Mouse (Mus musculus) lung, embryonic 16.5 days (tissue): ENCODE measurements around the gene Mfsd4b3. TPM values are rescaled to one million over a fixed set of nuclear protein-coding genes. Genes with fewer than 3 reads are reported as not detected.

Experiments
- ATAC-seq: fragments of 200-750 bp; cut with Nextera tagmentation; 2 replicates; pipeline ENCODE4 v1.8.0; 2017; ENCODE audit warnings: low read depth, mild to moderate bottlenecking, moderate library complexity
- H3K27ac ChIP-seq: fragments of 300-500 bp; sonication (generic); 2 replicates; pipeline ENCODE4 v1.5.1; 2014; ENCODE audit warnings: mild to moderate bottlenecking, control low read depth, low read length
- H3K27me3 ChIP-seq: fragments of 300-500 bp; sonication (generic); 2 replicates; pipeline ENCODE4 v1.6.1; 2014; ENCODE audit warnings: low read depth, low read length, mixed read lengths; ENCODE audit not compliant: control insufficient read depth, insufficient read depth
- H3K36me3 ChIP-seq: fragments of 300-500 bp; sonication (generic); 2 replicates; pipeline ENCODE4 v1.6.1; 2014; ENCODE audit warnings: low read length; ENCODE audit not compliant: control insufficient read depth, insufficient read depth
- H3K4me1 ChIP-seq: fragments of 300-500 bp; sonication (generic); replicated peaks from 2 replicates; pipeline ENCODE4 v1.6.1; 2014; ENCODE audit warnings: low read length, mixed read lengths; ENCODE audit not compliant: control insufficient read depth, insufficient read depth
- H3K4me2 ChIP-seq: fragments of 300-500 bp; sonication (generic); 2 replicates; pipeline ENCODE4 v1.6.1; 2014; ENCODE audit warnings: low read depth, low read length, control low read depth
- H3K4me3 ChIP-seq: fragments of 300-500 bp; sonication (generic); 2 replicates; pipeline ENCODE4 v1.5.1; 2014; ENCODE audit warnings: mild to moderate bottlenecking, low read length, control low read depth
- H3K9ac ChIP-seq: fragments of 300-500 bp; sonication (generic); 2 replicates; pipeline ENCODE4 v1.6.1; 2014; ENCODE audit warnings: low read length, control low read depth
- H3K9me3 ChIP-seq: fragments of 300-500 bp; sonication (generic); 2 replicates; pipeline ENCODE4 v1.6.1; 2016; ENCODE audit warnings: low read length; ENCODE audit not compliant: control insufficient read depth
- WGBS: fragments of 180-500 bp; shearing (Covaris S2); extraction: QIAGEN DNeasy Blood & Tissue Kit; methylation state at CpG from one replicate; pipeline ENCODE4 v1.1.7; 2014; 5-methylcytosine and 5-hydroxymethylcytosine counted together
- polyA plus RNA-seq: library from polyadenylated mRNA; unstranded; fragments of >200 nt; fragmentation: Nextera tagmentation; extraction: Ambion mirVana; gene quantifications from 2 replicates; pipeline ENCODE4 v1.2.1, GENCODE M21; 2015

Gene Mfsd4b3
- polyA plus RNA-seq, 1 experiment from 2014 or later, result 0.48 TPM

DNA sequence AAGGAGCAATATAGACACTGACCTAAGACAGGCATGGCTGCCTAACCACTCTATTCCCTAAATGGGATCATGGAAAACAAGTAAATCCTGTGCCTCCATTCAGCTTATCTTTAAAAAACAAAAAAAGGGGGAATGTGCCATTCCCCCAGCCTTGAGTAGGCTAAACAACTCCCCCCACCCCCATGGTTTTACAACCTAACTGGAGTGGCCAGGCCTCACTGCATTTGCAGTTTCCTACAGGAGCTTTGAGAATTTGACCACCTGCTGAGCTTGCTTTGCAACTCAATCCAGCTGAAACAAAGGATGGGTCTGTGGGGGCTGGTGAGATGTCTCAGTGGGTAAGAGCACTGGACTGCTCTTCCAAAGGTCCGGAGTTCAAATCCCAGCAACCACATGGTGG lies 18.3 kb upstream of the Mfsd4b3 start:
- Histone ChIP-seq H3K9ac (no peak overlapping the region), H3K36me3 (no peaks in the 10 kb centered on the region), H3K4me2 (no peak overlapping the region), H3K4me3 (no peak overlapping the region), H3K9me3 (peaks cover 8% of the 10 kb centered on the region), H3K27ac (no peak overlapping the region), H3K27me3 (no peaks in the 10 kb centered on the region), H3K4me1 (0 out of 2 replicates have a peak, but pooled peaks cover 2% of the 10 kb centered on the region)
- WGBS, result 100% methylated on average over 1 of the region's 1 CpGs
- no peak for ATAC-seq

DNA sequence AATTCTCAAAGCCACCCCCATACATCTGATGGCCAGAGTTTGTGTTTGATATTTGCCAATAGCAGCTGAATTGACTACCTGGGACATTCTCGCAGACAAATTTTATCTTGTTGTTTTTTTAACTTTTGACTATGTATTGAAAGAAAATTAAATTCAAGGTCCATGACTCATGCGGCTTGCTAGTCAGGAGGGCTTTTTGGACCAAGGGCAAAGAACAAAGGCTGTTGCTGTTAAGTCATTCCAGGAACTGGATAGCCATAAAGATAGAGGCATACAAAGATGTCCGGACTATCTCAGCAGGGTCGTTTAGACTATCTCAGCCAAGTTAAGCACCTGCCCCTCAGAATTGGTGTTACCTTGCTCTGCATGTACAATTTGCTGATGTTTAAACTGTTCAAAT lies 17.4 kb upstream of the Mfsd4b3 start:
- 89% methylated on average over 4 of the region's 4 CpGs for WGBS
- ATAC-seq, result no peak
- H3K4me1 ChIP-seq, result 0 out of 2 replicates have a peak, but pooled peaks cover 2% of the 10 kb centered on the region
- H3K27ac ChIP-seq, result no peak overlapping the region
- H3K27me3 ChIP-seq, result no peaks in the 10 kb centered on the region
- no peak overlapping the region for H3K4me2 ChIP-seq
- peaks cover 8% of the 10 kb centered on the region for H3K9me3 ChIP-seq
- H3K9ac ChIP-seq, result no peak overlapping the region
- no peak overlapping the region for H3K4me3 ChIP-seq
- no peaks in the 10 kb centered on the region for H3K36me3 ChIP-seq

DNA sequence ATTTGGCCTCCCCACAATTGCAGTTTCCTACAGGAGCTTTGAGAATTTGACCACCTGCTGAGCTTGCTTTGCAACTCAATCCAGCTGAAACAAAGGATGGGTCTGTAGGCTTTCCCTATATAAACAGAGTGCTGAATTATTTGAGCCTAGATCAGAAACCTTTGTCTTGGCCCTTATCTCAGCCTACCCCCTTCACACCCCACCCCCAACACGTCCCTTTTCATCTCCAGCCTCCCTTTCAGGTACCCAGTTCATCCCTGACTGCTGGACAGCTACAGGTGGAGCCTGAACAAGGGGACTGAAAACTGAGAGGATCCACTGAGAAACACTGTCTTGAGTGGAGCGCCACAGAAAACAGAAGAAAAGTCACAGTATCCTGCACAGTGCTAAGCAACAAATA lies 15.8 kb upstream of the Mfsd4b3 start:
- H3K36me3 ChIP-seq, result no peaks in the 10 kb centered on the region
- no peak overlapping the region for H3K27ac ChIP-seq
- ATAC-seq, result no peak
- peaks cover 8% of the 10 kb centered on the region for H3K9me3 ChIP-seq
- H3K27me3 ChIP-seq, result no peaks in the 10 kb centered on the region
- WGBS, result 39% methylated on average over 2 of the region's 2 CpGs
- 0 out of 2 replicates have a peak, but pooled peaks cover 2% of the 10 kb centered on the region for H3K4me1 ChIP-seq
- H3K9ac ChIP-seq, result no peak overlapping the region
- H3K4me3 ChIP-seq, result no peak overlapping the region
- H3K4me2 ChIP-seq, result no peak overlapping the region

DNA sequence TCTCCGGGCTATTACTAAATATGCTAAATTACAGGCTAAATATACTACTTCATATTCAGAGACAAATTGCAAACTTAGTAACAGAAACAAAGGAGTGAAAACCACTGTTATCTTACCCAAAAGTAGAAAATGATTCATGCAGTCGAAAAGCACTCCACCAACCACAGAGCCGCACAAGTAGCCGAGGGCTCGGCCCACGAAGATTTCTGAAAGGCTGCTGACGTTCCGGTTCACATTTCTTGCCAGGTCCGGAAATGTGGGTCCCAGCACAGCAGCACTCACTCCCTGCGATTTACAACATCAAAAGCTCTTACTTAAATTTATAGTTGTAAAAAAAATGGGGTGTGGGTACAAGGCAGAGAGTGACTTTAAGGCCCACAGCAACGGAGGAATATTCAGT lies 15.0 kb upstream of the Mfsd4b3 start:
- H3K27ac ChIP-seq, result no peak overlapping the region
- 49% methylated on average over 11 of the region's 11 CpGs for WGBS
- H3K9me3 ChIP-seq, result peaks cover 8% of the 10 kb centered on the region
- ATAC-seq, result no peak
- H3K4me1 ChIP-seq, result 0 out of 2 replicates have a peak, but pooled peaks cover 2% of the 10 kb centered on the region
- no peaks in the 10 kb centered on the region for H3K27me3 ChIP-seq
- no peak overlapping the region for H3K9ac ChIP-seq
- no peaks in the 10 kb centered on the region for H3K36me3 ChIP-seq
- H3K4me2 ChIP-seq, result no peak overlapping the region
- no peak overlapping the region for H3K4me3 ChIP-seq

DNA sequence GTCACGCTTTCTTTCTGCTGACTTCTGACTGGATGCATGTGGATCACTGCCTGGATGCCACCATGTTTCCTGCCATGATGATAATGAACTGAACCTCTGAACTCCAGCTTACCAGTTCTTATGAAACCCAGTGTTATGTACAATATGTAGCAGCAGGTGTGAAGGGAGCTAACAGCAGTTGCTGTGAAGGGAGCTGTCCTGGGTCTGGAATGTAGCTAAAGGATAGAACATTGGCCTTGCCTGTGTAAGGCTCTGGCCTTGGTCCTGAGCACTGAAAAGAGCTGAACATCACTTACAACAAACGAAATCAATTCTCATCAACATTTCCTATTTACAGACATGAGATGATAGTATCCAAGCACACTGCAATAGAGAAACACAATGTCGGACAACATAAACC lies 7.6 kb upstream of the Mfsd4b3 start:
- H3K36me3 ChIP-seq, result no peaks in the 10 kb centered on the region

DNA sequence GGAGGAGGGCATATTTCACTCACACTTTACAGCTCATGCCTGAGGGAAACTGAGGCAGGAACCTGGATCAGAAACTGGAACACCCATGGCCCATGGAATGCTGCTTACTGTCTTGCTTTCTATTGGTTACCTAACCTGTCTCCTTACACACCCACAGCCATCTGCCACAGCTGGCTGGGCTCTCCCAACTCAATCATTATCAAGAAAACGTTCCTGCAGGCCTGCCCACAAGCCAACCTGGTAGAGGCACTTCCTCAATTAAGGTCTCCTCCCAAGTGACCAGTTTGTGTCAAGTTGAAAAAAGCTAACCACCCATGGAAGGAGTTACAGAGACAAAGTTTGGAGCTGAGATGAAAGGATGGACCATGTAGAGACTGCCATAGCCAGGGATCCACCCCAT lies 2.0 kb upstream of the Mfsd4b3 start:
- Histone ChIP-seq H3K9ac (no peak overlapping the region), H3K36me3 (no peaks in the 10 kb centered on the region), H3K27ac (no peak overlapping the region), H3K9me3 (no peaks in the 10 kb centered on the region), H3K4me3 (no peak overlapping the region), H3K4me2 (no peak overlapping the region), H3K4me1 (peaks cover 6% of the 10 kb centered on the region; the same call in 1 of the 2 replicates), H3K27me3 (no peaks in the 10 kb centered on the region)
- no peak for ATAC-seq
- 24% methylated on average over 1 of the region's 1 CpGs for WGBS

More for the DNA sequence above, 7.6 kb upstream of the Mfsd4b3 start:
- 78% methylated on average over 3 of the region's 3 CpGs for WGBS
- ATAC-seq, result no peak
- H3K27me3 ChIP-seq, result no peaks in the 10 kb centered on the region
- no peak overlapping the region for H3K27ac ChIP-seq
- H3K4me2 ChIP-seq, result no peak overlapping the region
- no peak overlapping the region for H3K4me3 ChIP-seq
- H3K9ac ChIP-seq, result no peak overlapping the region
- H3K4me1 ChIP-seq, result no peaks in the 10 kb centered on the region
- H3K9me3 ChIP-seq, result no peaks in the 10 kb centered on the region

DNA sequence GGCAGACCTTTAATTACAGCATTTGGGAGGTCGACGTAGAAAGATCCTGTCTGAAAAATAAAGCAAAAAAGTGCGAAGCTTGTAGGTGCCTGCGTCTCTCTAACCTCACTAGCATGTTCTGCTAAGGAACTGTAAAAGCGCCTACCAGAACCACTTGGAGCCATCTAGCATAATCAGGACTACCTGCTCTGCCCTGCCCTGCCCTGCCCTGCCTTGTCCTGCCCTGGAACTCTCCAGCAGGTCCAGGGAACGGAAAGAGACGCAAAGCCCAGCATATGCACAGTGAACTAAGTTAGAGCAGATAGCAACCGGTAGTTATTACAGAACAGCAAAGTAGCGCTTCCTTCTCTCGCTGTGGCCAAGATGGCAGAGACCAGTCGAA lies 479 bp upstream of the Mfsd4b3 start:
- Histone ChIP-seq H3K4me1 (peaks cover 6% of the 10 kb centered on the region; the same call in 1 of the 2 replicates), H3K27ac (no peak overlapping the region), H3K36me3 (no peaks in the 10 kb centered on the region), H3K4me3 (peak overlapping the region; percentile 64), H3K9me3 (no peaks in the 10 kb centered on the region), H3K9ac (no peak overlapping the region), H3K27me3 (no peaks in the 10 kb centered on the region), H3K4me2 (peak overlapping the region; percentile 99; the same call in 1 of the 2 replicates)
- peak; percentile 35; the same call in 1 of the 2 replicates for ATAC-seq
- 34% methylated on average over 11 of the region's 11 CpGs for WGBS

DNA sequence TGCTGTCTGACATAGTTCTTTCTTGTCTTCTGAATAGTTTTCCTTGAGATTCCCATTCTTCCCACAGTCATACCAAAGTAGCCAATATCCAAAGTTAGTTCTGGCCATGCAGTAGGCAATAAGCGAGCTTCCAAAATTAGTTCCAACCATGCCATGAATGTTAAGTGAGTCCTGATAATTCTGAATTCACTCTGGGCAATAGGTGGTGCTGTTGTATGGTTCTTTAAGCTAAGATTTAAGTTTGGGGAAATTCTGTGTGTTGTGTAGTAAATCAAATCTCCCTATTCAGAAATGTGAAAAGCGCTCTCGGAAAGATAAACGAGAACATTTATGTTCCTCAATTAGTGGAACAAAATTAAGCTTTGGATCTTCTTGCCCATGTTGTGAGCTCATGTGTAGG lies 1.7 kb downstream of the Mfsd4b3 start:
- H3K4me1 ChIP-seq, result peaks cover 6% of the 10 kb centered on the region; the same call in 1 of the 2 replicates
- H3K4me2 ChIP-seq, result no peak overlapping the region
- no peak overlapping the region for H3K4me3 ChIP-seq
- H3K27me3 ChIP-seq, result no peaks in the 10 kb centered on the region
- WGBS, result 67% methylated on average over 4 of the region's 4 CpGs
- H3K36me3 ChIP-seq, result no peaks in the 10 kb centered on the region
- H3K9me3 ChIP-seq, result no peaks in the 10 kb centered on the region
- no peak for ATAC-seq
- no peak overlapping the region for H3K27ac ChIP-seq
- H3K9ac ChIP-seq, result no peak overlapping the region

DNA sequence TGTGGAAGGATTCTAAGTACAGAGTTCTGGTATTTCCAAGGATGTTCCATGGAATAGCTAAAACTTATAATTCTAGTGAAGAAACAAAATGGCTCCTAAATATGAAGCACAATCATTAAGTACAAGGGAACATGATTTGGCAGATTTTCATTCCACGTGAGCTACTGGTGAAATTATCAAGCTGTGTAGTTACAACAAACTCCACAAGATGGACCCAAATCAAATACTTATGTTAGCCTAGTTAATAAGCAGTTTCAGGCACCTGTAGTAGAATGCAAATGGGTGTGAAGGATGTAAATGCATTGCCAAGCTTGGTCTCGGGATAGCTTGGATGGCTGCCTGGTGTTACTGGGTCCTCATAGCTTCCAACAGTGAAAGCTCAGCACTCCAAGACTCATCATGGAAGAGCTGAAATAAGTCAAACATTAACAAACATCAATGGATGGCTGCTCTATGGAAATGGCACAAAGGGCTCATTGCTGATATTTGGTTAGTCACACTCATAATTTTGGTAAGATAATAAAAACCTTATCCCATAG lies 3.5 kb downstream of the Mfsd4b3 start:
- no peak overlapping the region for H3K4me2 ChIP-seq
- no peak overlapping the region for H3K27ac ChIP-seq
- no peaks in the 10 kb centered on the region for H3K36me3 ChIP-seq
- peaks cover 6% of the 10 kb centered on the region; the same call in 1 of the 2 replicates for H3K4me1 ChIP-seq
- H3K9me3 ChIP-seq, result no peaks in the 10 kb centered on the region
- WGBS, result 52% methylated on average over 2 of the region's 2 CpGs
- H3K9ac ChIP-seq, result no peak overlapping the region
- H3K4me3 ChIP-seq, result no peak overlapping the region
- no peak for ATAC-seq
- H3K27me3 ChIP-seq, result no peaks in the 10 kb centered on the region

DNA sequence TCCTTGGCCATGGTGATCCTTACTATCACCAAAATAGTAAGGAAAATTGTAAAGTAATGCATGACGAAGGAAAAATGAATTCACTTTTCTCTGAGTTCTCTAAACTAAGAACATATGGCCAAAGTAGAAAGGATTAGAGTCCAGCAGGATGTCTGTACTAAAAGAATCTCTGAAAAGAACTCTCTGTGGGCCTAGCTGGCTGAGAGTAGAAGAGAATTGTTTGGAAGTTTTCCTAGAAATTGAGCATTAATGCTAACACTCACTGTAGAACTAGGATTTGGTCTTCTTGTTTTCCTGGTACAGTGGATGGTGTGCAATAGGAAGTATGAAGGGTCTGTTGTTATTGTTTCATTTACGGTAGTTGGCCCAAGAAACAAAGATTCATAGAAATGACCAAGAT lies 4.8 kb downstream of the Mfsd4b3 start:
- H3K27ac ChIP-seq, result no peak overlapping the region
- peaks cover 2% of the 10 kb centered on the region; the same call in 1 of the 2 replicates for H3K4me1 ChIP-seq
- no peak overlapping the region for H3K9ac ChIP-seq
- no peak overlapping the region for H3K4me3 ChIP-seq
- ATAC-seq, result no peak
- WGBS, result 59% methylated on average over 2 of the region's 2 CpGs
- H3K27me3 ChIP-seq, result no peaks in the 10 kb centered on the region
- H3K4me2 ChIP-seq, result no peak overlapping the region
- H3K36me3 ChIP-seq, result no peaks in the 10 kb centered on the region
- H3K9me3 ChIP-seq, result no peaks in the 10 kb centered on the region
